Mouse (Mus musculus) left cerebral cortex, adult 11 months (tissue): ENCODE results near the gene Cd79a.

Experiments used
- DNase-seq: peaks from one replicate; pipeline ENCODE4 v3.0.0; 2022; ENCODE audit warnings: low spot score

Gene Cd79a

DNA sequence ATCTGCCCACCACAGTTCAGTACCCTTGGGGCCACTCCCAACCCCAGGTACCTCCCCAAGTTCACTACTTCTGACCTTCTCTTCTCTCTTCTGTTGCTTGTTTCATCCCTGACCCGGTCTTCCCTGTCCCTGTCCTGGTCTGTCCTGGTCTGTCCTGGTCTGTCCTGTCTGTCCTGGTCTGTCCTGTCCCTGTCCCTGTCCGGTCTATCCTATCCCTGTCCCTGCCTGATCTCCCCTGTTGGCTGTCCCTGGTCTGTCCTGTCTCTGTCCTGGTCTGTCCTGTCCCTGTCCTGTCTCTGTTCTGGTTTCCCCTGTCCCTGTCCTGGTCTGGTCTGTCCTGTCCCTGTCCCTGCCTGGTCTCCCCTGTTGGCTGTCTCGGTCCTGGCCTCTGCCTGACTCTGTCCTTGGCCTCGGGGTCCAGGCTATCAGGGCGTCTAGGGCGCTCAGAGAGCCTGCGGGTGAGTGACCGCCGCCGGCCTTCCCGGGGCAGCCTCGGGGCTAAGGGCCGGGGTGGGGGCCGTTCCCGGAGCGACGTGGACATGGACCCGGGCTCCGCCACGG lies 21.7 kb downstream of the Cd79a start:
- no peak for DNase-seq

DNA sequence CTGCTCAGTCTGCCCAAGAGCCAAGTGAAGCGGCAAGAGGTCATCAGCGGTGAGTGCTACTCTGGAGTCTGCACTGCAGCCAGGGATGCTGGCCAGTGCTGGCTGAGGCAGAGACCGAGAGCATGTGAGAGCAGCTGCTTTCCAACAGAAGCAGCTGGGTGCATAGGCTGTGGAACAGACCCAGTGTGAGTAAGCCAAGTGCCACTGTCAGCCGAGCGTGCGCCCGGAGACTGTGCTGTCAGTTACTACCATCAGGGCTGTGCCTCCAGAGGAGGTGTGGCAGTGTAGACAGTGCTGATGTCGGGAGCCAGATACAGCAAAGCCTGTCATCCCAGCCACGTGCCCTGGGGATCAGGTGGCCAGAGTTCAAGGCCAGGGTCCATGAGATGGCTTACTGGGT lies 22.5 kb downstream of the Cd79a start:
- DNase-seq = no peak

DNA sequence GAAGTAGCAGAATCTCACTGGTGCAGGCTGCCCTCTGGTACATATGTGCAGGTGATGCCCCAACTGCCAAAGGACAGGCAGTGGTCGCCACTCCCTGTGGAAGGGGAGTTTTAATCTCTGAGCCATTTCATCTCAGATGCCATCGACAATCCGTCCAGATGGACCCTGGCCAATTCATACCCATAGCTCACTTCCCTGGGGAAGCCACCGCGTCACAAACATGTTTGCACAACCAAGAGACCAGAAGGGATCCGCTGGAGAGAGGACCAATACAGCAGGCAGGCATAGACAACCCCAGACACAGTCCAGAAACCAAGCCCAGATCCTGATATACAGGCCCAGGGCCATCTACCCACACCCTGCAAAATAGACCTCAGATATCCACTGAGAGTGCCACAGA lies 33.3 kb downstream of the Cd79a start:
- DNase-seq = no peak

DNA sequence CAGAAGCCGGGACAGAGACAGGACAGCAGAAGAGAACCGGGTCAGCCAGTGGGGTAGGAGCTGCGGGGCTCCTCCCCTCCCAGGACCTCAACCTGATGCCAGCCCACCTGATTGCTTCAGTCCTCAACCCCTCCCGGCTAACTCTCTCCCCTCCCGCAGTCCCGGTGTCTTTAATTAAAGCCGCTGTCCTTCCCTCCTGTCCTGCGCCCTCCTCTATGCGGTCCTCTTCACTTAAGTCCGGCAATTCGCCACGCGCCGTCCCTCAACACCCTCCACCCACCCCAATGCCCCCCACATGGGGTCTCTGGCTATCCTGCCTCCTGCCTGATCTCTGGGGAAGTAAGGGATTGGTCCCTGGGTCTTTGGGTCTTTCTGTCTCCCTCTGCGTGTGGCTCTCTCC lies 34.5 kb downstream of the Cd79a start:
- DNase-seq = no peak

DNA sequence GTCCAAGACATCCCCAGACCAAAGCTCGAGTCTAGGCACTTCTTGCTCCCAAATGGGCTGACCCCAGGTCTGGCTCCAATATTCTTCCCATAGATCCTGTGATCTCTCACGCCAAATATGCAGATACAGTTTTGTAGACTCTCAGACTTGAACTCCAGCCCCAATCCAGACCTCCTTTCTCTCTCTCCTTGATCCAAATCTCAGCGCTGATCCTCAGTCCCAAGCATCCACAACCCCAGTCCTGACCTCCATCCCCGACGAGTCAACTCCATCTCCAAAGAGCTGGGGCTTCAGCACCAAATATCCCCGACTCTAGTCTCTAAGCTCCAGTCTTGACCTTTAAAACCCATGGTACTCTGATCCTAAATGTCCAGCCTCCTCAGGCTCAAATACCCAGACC lies 46.5 kb downstream of the Cd79a start:
- no peak for DNase-seq

DNA sequence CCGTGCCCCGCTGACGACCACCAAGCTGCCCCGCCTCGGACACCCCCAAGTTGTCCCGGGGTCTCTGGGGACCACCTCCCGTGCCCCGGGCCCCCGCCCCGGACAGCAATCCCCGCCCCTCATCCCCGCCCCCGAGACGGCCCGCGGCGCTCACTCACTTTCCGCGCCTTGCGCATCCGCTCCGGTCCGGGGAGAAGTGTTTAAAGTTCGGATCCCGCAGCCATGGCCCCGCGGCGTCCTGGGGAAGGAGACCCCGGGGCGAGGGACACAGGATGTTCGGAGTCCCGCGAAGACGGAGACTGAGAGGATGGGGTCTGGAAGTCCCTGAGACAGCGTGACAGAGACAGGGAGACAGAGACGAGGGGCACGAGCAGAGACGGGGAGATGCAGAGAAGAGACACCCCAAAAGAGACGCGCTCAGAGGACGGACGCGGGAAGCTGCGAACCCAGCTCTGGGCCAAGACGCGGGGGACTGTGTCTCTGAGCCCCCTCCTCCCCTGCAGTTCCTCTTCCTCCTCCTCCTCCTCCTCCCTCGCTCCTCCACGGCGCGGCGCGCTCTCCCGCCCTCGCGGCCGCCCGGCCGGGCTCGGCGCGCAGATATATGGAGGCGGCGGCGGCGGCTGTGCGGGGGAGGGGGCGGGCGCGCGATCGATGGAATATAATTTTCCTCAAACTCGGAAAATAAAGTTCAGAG lies 47.2 kb downstream of the Cd79a start, which contains the start of gene Gm4881:
Gene Gm4881, minus strand, starts transcription at position 238 of the 694 bp plus-strand sequence.
- DNase-seq = no peak

DNA sequence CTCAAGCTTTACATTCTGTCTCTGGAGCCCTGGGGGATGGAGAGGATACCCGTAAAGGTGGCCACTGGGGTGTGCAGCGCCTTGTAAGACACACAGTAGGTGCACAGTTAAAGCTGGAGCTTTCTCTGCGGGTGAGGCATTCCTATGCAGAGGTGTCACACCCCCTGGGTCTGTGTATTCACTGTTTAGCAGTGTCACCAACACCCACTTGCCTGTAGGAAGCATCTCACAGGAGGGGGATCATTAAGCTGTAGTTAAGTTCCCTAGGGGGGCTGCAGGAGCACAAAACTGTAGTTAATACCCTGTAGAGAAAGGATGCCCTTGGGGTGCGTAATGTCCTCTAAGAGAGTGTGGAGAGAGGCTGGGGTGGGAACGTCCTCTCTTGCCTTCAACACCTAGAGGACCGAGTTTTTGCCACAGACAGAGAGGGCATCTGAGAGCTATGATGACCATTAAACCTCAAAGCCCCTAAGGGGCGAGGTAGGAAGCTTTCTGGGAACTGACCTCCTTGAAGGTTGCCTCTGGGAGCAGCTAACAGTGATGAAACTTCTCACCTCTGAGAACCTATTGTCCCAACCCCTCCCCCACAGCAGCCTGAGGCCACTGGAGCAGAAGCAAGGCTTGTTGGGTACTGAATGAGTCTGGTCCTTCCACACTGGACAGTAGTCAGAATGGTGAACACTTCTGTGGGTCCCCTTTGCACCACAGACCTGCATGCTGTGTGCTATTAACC lies 50.3 kb downstream of the Cd79a start:
- DNase-seq = no peak

DNA sequence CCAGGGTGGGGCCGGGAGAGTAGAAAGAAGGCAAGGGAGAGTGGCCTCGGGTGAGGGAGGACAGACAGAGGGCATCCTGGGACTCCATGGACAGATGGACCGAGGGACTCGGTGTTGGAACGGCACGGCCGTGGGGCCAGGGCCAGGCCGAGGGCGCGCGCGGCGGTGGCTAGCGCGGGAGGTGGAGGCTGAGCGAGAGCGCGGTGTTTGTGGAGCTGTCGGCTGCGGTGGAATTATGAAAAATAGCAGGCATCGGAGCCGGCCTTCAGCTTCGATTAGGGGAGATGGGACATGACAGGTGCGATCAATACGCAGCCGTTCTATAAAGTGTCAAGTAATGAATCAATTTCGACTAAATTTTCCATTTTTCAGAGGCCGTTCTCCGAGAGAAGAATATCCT lies 51.6 kb downstream of the Cd79a start:
- DNase-seq = no peak

DNA sequence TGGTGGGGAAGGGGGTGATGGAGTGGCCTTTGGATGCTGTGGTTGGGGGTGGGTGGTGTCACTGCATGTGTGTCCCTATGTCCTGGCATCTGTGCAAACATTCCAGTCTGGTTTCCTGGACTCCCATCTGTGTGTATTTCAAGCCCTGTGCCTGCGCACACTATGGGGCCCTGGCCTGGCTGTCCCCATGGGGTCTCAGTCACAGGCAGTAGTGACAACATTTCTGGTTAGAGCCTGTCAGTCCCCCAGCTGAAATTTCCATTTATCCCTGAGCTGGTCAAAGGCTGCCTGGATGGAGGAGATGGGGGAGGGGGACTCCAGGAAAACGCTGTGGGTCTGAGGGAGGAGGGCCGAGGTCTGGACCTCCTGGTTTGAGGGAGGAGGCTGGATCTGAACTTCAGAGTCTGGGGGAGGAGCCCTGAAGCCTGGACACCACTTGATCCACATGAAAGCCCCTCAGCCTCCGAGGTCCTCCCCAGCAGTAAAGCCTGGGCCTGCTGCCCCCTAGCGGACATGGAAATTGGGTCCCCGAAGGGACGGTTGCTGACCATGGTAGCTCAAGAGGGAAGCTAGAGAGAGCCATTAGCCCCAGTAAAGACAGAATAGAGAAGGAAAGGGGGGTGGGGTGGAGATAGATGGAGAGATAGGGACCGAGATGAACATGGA lies 52.9 kb downstream of the Cd79a start:
- DNase-seq = no peak
